Mouse (Mus musculus): ENCODE data around the gene Dlg1. TPM values are rescaled to one million over a fixed set of nuclear protein-coding genes. Genes with fewer than 3 reads are reported as not detected.

The Dlg1 gene
- polyA plus RNA-seq, 1 experiment, result 24.6 TPM

GRCm38 (mm10) chr16:31677463-31677862, 14.2 kb downstream of the Dlg1 start:
- no peak overlapping the region for H3K4me3 ChIP-seq (ENCODE audit: insufficient read depth, low read depth, low read length)
- H3K27ac ChIP-seq (ENCODE audit: insufficient read depth, low read depth, low read length), result no peak overlapping the region
- no peaks in the 10 kb centered on the region for H3K4me1 ChIP-seq (ENCODE audit: control insufficient read depth, insufficient read depth, low read length)
- no peak for TF ChIP-seq CTCF (conservative IDR thresholded peaks at IDR 0.05; ENCODE audit: insufficient read depth, insufficient read length, low read depth, low read length)
- no peak for TF ChIP-seq POLR2A (IDR thresholded peaks at IDR 0.05; ENCODE audit: low read depth, low read length)
- no peaks in the 10 kb centered on the region; the same call in 1 of the 2 replicates for H3K36me3 ChIP-seq (ENCODE audit: control insufficient read depth, insufficient read depth, low read length)
- H3K27me3 ChIP-seq (replicated peaks; ENCODE audit: control insufficient read depth, insufficient read depth, low read length), result no peaks in the 10 kb centered on the region
- WGBS, result 88% methylated on average over 4 of the region's 4 CpGs
- DNase-seq, result no peak

DNA sequence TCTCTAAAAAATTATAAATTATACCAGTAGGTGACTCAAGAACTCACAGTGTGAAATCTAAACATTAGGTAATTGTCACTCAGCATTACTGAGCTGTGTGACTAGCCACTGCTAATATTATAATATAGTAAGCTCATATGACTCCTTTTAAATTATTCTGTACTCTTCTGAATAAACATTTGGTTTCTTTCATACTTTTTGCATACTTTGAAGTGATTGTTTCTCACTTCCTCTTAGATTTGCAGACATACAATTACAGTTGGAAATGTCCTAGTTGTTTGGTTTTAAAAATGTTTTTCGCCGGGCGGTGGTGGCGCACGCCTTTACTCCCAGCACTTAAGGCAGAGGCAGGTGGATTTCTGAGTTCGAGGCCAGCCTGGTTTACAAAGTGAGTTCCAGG, 19.0 kb downstream of the Dlg1 start:
- no peak for DNase-seq
- 94% methylated on average over 6 of the region's 6 CpGs for WGBS
- H3K4me1 ChIP-seq (ENCODE audit: control insufficient read depth, insufficient read depth, low read length), result peaks cover 8% of the 10 kb centered on the region; the same call in 1 of the 2 replicates
- H3K27ac ChIP-seq (ENCODE audit: insufficient read depth, low read depth, low read length), result no peak overlapping the region
- no peak for TF ChIP-seq CTCF (conservative IDR thresholded peaks at IDR 0.05; ENCODE audit: insufficient read depth, insufficient read length, low read depth, low read length)
- no peak for TF ChIP-seq POLR2A (IDR thresholded peaks at IDR 0.05; ENCODE audit: low read depth, low read length)
- H3K4me3 ChIP-seq (ENCODE audit: insufficient read depth, low read depth, low read length), result no peak overlapping the region
- H3K27me3 ChIP-seq (replicated peaks; ENCODE audit: control insufficient read depth, insufficient read depth, low read length), result no peaks in the 10 kb centered on the region
- H3K36me3 ChIP-seq (ENCODE audit: control insufficient read depth, insufficient read depth, low read length), result no peaks in the 10 kb centered on the region; the same call in 1 of the 2 replicates

GRCm38 (mm10) chr16:31683670-31684430, 20.6 kb downstream of the Dlg1 start:
- peak; percentile 78 for DNase-seq
- 48% methylated on average over 9 of the region's 9 CpGs for WGBS
- Histone ChIP-seq H3K36me3 (ENCODE audit: control insufficient read depth, insufficient read depth, low read length) (no peaks in the 10 kb centered on the region; the same call in 1 of the 2 replicates), H3K27ac (ENCODE audit: insufficient read depth, low read depth, low read length) (no peak overlapping the region), H3K4me1 (ENCODE audit: control insufficient read depth, insufficient read depth, low read length) (peaks cover 8% of the 10 kb centered on the region; the same call in 1 of the 2 replicates), H3K27me3 (replicated peaks; ENCODE audit: control insufficient read depth, insufficient read depth, low read length) (no peaks in the 10 kb centered on the region), H3K4me3 (ENCODE audit: insufficient read depth, low read depth, low read length) (no peak overlapping the region)
- TF ChIP-seq POLR2A (IDR thresholded peaks at IDR 0.05; ENCODE audit: low read depth, low read length) (no peak), CTCF (conservative IDR thresholded peaks at IDR 0.05; ENCODE audit: insufficient read depth, insufficient read length, low read depth, low read length) (no peak)

DNA sequence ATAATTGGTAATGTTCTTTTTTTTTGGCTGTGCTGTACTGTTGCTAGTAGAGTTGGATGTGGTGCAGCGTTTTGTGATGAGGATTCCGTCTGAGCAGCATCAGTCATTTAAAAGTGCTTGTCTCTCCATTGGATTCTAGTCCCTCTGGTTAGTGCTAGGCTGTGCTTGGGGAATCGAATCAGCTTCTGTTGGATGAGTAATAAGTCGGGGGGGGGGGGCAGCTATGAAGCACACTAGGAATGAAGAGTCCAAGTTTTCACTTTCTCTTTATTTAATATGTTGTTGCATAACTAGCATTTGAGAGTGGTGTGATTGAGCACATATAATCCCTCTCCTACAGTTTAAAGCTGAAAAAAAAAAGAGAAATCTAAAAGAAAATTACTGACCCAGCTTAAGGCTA, 21.5 kb downstream of the Dlg1 start:
- 88% methylated on average over 4 of the region's 4 CpGs for WGBS

DNA sequence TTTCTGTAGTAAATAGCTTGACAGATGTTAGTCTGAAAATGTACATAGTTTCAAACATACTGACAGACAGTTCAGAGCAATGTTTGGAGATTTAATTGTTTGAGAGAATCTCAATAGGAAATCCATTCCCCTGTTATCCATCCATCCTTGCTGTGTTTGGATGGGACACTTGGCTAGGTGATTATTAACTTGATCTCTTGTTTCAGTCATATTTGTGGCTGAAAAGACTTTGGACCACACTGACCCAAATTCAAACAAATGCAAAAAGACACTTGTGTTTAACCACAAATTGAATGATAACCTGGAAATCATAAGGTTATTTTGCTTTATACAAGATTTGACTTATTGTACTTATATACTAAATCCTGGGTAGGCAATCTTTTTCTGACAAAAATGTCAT, 24.5 kb downstream of the Dlg1 start:
- TF ChIP-seq POLR2A (IDR thresholded peaks at IDR 0.05; ENCODE audit: low read depth, low read length) (no peak), CTCF (conservative IDR thresholded peaks at IDR 0.05; ENCODE audit: insufficient read depth, insufficient read length, low read depth, low read length) (no peak)
- no peaks in the 10 kb centered on the region for H3K27me3 ChIP-seq (replicated peaks; ENCODE audit: control insufficient read depth, insufficient read depth, low read length)
- peaks cover 8% of the 10 kb centered on the region; the same call in 1 of the 2 replicates for H3K4me1 ChIP-seq (ENCODE audit: control insufficient read depth, insufficient read depth, low read length)
- H3K4me3 ChIP-seq (ENCODE audit: insufficient read depth, low read depth, low read length), result no peak overlapping the region
- no peak overlapping the region for H3K27ac ChIP-seq (ENCODE audit: insufficient read depth, low read depth, low read length)
- DNase-seq, result peak; percentile 68
- H3K36me3 ChIP-seq (ENCODE audit: control insufficient read depth, insufficient read depth, low read length), result no peaks in the 10 kb centered on the region; the same call in 1 of the 2 replicates

More for the DNA sequence above, 21.5 kb downstream of the Dlg1 start:
- Histone ChIP-seq H3K27me3 (replicated peaks; ENCODE audit: control insufficient read depth, insufficient read depth, low read length) (no peaks in the 10 kb centered on the region), H3K36me3 (ENCODE audit: control insufficient read depth, insufficient read depth, low read length) (no peaks in the 10 kb centered on the region; the same call in 1 of the 2 replicates), H3K4me3 (ENCODE audit: insufficient read depth, low read depth, low read length) (no peak overlapping the region), H3K27ac (ENCODE audit: insufficient read depth, low read depth, low read length) (no peak overlapping the region), H3K4me1 (ENCODE audit: control insufficient read depth, insufficient read depth, low read length) (peaks cover 8% of the 10 kb centered on the region; the same call in 1 of the 2 replicates)
- no peak for DNase-seq
- TF ChIP-seq POLR2A (IDR thresholded peaks at IDR 0.05; ENCODE audit: low read depth, low read length) (no peak), CTCF (conservative IDR thresholded peaks at IDR 0.05; ENCODE audit: insufficient read depth, insufficient read length, low read depth, low read length) (no peak)

GRCm38 (mm10) chr16:31695286-31696020, 32.2 kb downstream of the Dlg1 start:
- 63% methylated on average over 11 of the region's 11 CpGs for WGBS

GRCm38 (mm10) chr16:31696367-31696766, 33.1 kb downstream of the Dlg1 start:
- no peak for DNase-seq
- WGBS, result 47% methylated on average over 6 of the region's 6 CpGs
- H3K4me3 ChIP-seq (ENCODE audit: insufficient read depth, low read depth, low read length), result no peak overlapping the region

More at GRCm38 (mm10) chr16:31695286-31696020, 32.2 kb downstream of the Dlg1 start:
- H3K27me3 ChIP-seq (replicated peaks; ENCODE audit: control insufficient read depth, insufficient read depth, low read length), result no peaks in the 10 kb centered on the region
- no peak for TF ChIP-seq CTCF (conservative IDR thresholded peaks at IDR 0.05; ENCODE audit: insufficient read depth, insufficient read length, low read depth, low read length)
- no peak for TF ChIP-seq POLR2A (IDR thresholded peaks at IDR 0.05; ENCODE audit: low read depth, low read length)
- no peak overlapping the region for H3K27ac ChIP-seq (ENCODE audit: insufficient read depth, low read depth, low read length)
- no peaks in the 10 kb centered on the region for H3K36me3 ChIP-seq (ENCODE audit: control insufficient read depth, insufficient read depth, low read length)
- peaks cover 3% of the 10 kb centered on the region; the same call in 1 of the 2 replicates for H3K4me1 ChIP-seq (ENCODE audit: control insufficient read depth, insufficient read depth, low read length)
- no peak for DNase-seq
- no peak overlapping the region for H3K4me3 ChIP-seq (ENCODE audit: insufficient read depth, low read depth, low read length)

More at GRCm38 (mm10) chr16:31696367-31696766, 33.1 kb downstream of the Dlg1 start:
- Histone ChIP-seq H3K27ac (ENCODE audit: insufficient read depth, low read depth, low read length) (no peak overlapping the region), H3K4me1 (ENCODE audit: control insufficient read depth, insufficient read depth, low read length) (peaks cover 5% of the 10 kb centered on the region; the same call in 1 of the 2 replicates), H3K27me3 (replicated peaks; ENCODE audit: control insufficient read depth, insufficient read depth, low read length) (no peaks in the 10 kb centered on the region), H3K36me3 (ENCODE audit: control insufficient read depth, insufficient read depth, low read length) (no peaks in the 10 kb centered on the region)
- TF ChIP-seq CTCF (conservative IDR thresholded peaks at IDR 0.05; ENCODE audit: insufficient read depth, insufficient read length, low read depth, low read length) (no peak), POLR2A (IDR thresholded peaks at IDR 0.05; ENCODE audit: low read depth, low read length) (no peak)
